Mouse (Mus musculus) left cerebral cortex, postnatal 4 days (tissue): ENCODE results near the gene Phgr1. TPM values are rescaled to one million over a fixed set of nuclear protein-coding genes. Genes with fewer than 3 reads are reported as not detected.

Source experiments
- DNase-seq: peaks from one replicate; pipeline ENCODE4 v3.0.0-alpha.2; 2022
- intact Hi-C: fragments of 180-260 bp; cut with DNase I; formaldehyde crosslinking; loops from one replicate; pipeline ENCODE4 v1.15.1; 2025
- total RNA-seq, 2 experiments: library from RNA; stranded (reverse); gene quantifications; 2 replicates each; pipeline ENCODE4 v1.2.3; 2021

The Phgr1 gene
- total RNA-seq, 2 experiments from 2014 or later = not detected

DNA sequence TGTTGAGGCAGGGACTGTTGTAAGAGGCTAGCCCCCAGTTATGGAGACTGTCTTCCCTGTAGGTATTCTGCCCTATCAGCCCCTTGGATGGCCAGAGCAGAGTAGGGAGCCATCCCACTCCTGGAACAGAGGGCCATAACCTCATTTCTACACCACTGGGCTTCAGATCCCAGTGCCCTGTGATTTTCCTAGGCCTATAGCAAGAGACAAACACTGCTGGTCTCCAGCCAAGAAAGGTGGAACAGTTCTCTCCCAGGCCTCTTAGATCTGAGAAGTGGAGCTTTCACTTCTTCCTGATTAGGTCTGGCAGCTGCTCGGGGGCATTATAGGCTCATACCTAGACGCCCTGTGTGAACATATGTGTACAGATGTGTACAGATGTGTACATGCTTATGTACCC is 3.7 kb downstream of the Phgr1 start:
- no peak for DNase-seq
- intact Hi-C loops = no loop called here

DNA sequence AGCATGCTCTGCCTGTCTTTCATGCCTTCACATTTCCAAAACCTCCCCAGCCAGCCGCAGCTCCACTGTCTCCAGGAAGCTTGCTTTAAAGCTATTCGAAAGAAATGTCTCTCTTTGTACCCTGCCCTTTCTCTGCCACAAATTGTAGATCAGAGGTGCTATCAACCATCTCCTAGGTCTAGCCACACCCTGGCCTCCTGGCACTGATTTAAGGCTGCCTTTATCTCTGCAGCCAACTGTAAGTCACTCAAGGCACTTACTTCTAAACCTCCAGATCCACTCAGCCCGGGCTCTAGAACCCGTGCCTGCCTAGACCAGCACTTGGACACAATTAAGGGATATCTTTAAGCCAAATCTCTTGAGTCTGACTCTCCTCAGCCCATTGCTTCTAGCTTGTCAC is 5.8 kb downstream of the Phgr1 start:
- intact Hi-C loops = no loop called here
- DNase-seq = no peak

DNA sequence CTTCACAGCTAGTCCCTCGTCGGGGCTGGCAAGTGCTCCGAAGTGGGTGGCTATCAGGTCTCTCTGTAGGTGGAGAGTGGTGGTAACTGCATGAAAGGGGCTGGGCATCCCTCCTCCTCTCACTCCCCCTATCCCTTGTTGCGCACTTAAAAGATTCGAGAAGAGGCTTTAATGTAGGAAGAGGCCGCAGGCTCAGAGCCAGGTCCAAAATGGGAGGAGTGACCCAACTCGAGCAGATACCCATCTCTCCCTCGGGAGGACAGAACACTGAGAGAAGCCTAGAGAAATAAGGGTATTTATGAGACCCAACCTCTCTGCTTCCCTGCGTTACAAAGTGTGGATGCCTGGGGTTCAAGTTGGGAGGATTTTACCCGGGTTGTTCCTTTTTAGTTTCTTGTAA is 6.5 kb downstream of the Phgr1 start:
- intact Hi-C loops = no loop called here

DNA sequence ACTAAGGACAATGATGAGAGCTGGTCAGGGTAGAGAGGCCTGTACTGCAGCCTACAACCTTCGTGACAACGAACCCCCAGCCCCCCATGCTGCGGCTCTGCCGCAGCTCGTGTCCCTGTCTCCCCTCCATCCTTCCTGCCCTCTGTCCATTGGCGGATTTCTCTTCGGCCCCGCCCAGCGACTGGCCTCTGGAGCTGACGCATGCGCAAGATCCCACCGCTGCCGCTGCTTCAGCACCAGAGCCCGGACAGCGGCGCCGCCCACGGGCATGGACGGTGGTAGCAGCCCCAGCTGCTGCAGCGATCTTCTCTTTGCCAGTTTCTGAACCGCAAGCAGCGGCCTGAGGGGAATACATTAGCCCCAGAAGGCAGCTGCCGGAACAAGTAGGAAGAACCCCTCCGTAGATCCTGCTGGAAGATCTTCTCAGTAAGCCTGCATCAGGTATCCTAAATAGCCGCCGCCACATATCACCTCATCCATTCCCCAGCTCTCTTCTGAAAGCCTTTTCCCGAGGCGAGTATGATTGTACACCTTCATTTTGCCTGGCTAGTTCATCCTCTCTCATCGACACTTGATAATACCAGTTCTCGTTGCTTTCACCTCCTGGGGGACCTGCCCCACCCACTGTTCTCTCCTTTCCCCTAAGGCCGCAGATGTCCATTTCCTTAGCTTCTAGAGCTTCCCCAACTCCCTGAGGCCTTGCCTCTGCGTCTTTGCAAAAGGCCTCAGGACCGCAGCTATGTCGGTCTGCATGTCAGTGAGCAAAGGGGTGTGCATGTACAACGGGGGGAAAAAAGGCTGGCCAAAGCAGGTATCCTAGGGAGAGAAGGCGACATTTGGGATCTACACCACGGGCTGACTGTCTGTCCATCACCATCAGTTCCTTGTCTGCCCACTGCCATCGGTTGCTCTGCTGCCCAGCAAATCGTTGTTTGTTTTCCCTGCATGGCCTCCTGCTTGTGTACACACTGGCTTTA is 7.2 kb downstream of the Phgr1 start, which contains the start of gene Disp2:
Disp2 (plus strand) TSS at position 216 of the 977 bp plus-strand sequence.
- intact Hi-C loops = no loop called here
- DNase-seq = peak; percentile 96

More for the DNA sequence above, 6.5 kb downstream of the Phgr1 start:
- no peak for DNase-seq

DNA sequence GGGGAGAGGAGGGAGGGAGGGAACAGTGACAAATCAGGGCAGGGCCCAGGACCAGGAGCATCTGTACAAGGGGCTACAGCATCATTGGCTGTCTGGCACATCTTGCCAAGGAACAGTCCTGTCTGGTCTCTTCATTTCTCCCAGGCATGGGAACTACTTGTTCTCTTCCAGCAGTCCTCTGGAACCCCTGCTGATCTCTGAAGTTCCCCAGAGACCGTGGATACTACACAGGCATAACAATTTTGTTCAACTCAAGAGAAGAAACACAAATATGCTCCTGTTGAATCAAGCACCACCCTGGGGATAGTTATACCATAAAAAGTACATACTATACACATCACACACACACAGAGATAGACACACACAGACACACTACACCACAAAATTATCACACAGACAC is 8.5 kb downstream of the Phgr1 start:
- intact Hi-C loops = no loop called here
- no peak for DNase-seq

DNA sequence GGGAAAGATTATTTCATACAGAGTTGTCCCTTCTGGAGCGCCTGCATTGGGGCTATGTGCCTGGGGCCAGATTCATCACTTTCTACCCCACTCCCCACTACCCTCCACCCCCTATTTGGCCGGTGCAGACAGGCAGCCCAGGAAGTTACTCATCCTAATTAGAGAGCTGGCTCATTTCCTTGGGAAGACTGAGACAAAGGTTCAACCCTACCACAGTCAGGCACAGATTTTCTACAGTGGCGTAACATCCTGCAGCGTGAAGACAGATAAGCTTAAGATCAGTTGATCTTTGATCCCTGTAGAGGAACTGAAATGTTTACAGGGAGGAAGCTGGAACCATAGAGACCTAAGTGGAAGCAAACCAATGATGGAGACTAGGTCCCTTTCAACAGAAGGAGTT is 9.7 kb downstream of the Phgr1 start:
- DNase-seq = no peak
- intact Hi-C loops = no loop called here

DNA sequence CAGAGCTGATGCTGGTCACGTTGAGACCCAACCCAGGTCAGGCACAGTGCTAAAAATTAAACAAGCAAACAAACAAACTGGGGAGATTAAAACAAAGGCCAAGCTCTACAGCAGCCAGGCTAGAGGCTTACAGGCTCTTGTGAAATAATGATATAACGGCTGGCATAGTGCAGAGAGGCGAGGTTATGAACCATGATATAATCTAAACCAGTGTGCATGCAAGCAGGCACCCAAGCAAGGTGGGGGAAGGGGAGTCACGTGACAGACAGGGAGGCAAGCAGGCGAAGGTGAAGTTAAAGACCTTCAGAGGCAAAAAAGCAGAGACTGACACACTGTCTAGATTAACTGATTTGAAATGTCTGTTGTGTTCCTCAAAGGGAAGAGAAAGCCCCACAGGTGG is 10.5 kb downstream of the Phgr1 start:
- no peak for DNase-seq
- intact Hi-C loops = no loop called here

DNA sequence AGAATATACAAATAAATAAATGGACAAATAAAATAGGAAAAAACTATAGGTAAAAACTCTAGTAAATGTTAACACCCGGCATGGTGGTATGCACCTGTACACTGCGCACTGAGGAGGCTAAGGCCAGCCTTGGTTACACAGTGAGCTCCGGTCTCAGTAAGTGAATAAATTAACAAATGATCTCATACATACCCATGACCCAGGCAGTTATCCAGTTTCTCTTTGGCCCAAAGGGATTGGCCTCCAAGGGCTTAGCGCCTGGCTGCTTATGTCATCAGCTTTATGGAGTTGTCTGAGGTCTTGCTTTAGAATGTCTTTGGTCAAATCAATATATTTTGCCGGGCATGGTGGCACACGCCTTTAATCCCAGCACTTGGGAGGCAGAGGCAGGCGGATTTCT is 11.1 kb downstream of the Phgr1 start:
- no peak for DNase-seq
- intact Hi-C loops = no loop called here

DNA sequence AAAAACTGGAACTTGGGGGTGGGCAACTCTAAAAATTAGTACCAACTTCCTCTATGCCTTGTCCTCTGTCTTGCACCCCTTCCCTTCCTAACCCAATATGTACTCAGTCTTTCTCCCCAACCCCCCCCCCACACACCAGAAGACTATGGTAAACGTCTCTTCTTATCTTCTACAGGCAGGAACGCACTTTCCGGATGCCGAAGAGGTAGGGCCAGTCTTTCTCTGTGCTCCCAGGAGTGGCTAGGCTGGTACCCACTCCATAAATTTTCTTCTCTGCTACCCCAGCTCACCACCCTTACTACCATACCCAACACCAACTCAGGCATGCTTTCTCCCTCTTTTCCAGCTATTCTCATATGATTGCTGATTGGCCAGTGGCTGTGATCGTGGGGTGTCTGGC is 14.0 kb downstream of the Phgr1 start:
- intact Hi-C loops = no loop called here

DNA sequence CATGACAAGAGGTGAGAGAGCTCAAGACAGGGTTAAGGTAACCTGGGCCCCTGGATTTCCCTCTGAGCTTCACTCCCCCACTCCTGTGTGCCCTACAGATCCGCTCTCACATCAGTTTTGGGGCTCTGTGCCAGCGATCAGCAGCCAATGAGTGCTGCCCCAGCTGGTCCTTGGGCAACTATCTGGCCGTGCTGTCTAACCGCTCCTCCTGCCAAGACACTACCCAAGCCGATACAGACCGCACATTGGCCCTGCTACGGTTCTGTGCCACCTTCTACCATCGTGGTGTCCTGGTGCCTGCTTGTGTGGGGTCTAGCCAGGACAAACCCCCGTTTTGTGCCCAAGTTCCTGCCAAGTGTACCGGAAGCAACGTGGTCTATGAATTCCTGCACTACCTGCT is 16.9 kb downstream of the Phgr1 start:
- peak; percentile 93 for DNase-seq
- intact Hi-C loops = no loop called here

More for the DNA sequence above, 14.0 kb downstream of the Phgr1 start:
- no peak for DNase-seq

DNA sequence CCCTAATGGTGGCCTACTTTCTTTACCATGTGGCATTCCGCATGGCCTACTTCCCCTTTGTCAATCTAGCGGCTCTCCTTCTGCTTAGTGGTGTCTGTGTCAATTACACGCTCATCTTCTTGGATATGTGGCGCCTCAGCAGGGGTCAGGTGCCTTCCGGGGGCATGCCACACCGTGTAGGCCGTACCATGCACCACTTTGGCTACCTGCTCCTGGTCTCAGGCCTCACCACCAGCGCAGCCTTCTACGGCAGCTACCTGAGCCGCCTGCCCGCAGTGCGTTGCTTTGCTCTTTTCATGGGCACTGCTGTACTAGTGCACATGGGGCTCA is 17.6 kb downstream of the Phgr1 start:
- intact Hi-C loops = no loop called here
- DNase-seq = no peak

DNA sequence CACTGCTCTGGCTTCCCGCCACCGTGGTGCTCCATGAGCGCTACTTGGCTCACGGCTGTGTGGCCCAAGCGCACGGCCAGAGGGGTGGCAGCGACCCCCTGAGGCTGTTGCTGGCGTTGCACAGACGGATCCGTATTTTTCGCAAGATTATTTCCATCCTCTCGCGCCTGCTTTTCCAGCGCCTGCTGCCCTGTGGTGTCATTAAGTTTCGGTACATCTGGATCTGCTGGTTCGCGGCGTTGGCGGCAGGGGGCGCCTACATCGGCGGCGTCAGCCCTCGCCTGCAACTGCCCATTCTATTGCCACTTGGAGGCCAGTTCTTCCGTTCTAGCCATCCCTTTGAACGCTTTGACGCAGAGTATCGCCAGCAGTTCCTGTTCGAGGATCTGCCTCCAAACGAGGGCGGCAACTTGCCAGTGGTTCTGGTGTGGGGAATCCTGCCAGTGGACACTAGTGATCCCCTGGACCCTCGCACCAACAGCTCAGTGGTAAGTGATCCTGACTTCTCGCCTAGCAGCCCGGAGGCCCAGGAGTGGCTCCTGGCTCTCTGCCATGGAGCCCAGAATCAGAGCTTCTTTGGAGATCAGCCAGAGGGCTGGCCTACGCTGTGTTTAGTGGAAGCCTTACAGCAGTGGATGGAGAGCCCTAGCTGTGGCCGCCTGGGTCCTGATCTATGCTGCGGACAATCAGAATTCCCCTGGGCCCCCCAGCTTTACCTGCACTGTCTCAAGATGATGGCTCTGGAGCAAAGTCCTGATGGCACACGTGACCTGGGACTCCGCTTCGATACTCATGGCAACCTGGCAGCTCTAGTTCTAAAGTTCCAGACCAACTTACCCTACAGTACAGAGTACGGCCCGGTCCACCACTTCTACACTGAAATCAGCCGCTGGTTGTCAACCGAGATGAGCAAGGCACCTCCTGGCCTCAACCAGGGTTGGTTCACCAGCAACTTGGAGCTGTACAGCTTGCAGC is 18.3 kb downstream of the Phgr1 start:
- intact Hi-C loops = no loop called here
- peak; percentile 92 for DNase-seq

DNA sequence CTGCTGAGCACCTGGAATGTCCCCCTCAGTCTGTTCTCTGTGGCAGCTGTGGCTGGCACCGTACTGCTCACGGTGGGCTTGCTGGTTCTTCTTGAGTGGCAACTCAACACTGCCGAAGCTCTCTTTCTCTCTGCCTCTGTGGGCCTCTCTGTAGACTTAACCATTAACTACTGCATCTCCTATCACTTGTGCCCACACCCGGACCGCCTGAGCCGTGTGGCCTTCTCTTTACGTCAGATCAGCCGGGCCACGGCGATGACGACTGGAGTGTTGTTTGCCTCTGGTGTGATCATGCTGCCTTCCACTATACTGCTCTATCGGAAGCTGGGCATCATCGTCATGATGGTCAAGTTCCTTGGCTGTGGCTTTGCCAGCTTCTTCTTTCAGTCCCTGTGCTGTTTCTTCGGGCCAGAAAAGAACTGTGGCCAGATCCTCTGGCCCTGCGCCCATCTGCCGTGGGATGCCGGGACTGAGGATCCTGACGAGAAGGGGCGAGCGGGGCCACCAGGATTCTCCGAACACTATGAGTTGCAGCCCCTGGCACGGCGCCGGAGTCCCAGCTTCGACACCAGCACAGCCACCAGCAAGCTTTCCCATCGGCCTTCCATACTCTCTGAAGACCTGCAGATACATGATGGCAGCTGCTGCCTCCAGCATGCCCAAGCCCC is 19.2 kb downstream of the Phgr1 start:
- peak; percentile 49 for DNase-seq
- intact Hi-C loops = no loop called here

DNA sequence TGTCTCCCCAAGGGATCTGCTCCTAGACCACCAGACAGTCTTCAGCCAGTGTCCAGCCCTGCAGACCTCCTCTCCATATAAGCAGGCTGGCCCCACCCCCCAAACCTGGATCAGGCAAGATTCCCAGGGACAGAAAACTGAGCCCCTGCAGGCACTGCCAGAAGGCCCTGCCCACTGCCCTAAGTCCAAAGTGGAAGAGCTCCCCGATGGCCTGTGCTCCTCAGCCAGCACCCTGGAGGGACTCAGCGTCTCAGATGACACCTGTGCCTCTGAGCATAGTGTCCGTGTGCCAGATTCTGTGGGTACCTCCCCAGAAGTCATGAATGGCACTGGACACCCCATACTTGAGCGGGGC is 19.7 kb downstream of the Phgr1 start:
- DNase-seq = no peak
- intact Hi-C loops = no loop called here

DNA sequence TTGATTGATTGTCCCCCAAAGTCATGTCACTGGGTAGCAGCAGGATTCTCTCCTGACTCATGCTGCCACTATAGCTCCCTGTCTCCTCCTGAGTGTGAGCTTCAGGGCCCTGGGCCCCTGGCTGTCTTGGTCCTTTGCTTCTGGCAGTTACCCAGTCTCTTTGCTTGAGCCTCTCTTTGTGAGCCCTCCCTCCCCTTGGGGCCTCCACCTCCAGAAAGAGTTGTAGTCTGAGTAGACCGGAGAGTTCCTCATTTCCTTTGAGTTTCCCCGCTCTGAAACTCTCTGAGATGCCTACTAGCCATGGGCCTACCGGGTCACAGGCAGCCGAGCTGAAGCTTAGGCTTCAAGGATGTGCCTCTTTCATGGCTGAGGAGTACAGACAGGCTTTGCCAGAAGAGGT is 21.1 kb downstream of the Phgr1 start:
- intact Hi-C loops = no loop called here
- no peak for DNase-seq

DNA sequence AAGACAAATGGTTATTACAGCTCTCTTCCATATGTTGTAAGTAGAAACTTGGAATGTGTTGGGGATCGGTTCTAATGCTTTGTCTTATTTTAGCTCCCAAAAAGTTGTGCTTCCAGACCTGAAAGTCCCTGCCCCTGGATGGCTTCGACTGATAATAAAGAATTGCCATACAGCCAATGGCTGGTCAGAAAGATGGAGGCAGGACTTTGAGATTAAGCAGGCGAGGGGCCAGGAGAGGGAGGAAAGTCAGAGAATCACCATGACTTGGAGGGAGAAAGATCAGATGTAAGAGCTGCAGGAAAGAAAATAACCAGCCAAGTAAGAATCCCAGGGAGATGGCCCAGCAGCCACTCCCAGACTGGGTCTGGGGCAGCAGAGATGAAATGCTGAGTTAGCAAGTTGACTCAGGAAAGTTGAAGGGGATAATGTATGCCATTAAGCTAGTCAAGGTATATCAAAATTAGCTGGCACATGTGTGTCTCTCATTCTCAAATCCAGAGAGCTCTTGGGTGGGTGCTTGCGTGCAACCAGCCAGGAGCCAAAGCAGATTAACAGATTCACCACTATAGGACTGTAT is 30.1 kb downstream of the Phgr1 start:
- intact Hi-C loops = no loop called here

DNA sequence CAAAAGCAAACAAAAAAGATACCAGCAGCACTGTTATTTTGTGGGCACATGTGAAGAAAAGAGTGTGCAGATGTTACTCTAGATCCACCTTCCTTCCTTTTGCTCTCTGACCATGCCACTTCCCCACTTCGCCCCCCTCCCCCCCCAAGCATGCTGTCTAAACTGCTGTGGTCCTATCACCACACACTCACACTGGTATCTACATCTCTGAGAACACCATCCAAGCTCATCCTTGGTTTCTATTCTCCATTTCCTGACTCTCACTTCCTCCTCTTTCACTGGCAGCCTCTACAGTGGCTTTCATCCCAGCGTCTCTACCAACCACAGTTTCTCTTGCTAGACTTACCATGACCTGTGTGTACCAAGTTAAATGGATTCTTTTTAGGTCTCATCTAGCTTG is 31.9 kb downstream of the Phgr1 start:
- DNase-seq = no peak
- intact Hi-C loops = no loop called here

More for the DNA sequence above, 30.1 kb downstream of the Phgr1 start:
- no peak for DNase-seq

DNA sequence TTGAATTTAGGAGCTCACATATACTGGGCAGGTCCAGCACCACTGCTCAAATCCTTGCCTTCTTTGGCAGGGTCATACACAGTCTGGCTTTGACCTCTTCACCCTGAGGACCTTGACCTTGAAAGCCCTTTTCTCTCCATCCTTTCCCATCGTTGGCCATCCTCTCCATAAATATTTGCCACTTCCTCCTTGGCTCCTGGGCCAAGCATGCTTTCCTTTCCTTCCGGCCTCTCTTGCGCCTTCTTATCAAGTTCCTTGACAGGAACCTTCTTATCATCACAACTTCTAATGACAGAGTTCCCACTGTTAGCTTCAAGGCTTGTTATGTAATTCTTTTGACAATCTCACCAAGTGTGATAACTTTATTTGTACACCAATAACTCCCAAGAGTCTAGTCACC is 32.6 kb downstream of the Phgr1 start:
- DNase-seq = no peak
- intact Hi-C loops = no loop called here

DNA sequence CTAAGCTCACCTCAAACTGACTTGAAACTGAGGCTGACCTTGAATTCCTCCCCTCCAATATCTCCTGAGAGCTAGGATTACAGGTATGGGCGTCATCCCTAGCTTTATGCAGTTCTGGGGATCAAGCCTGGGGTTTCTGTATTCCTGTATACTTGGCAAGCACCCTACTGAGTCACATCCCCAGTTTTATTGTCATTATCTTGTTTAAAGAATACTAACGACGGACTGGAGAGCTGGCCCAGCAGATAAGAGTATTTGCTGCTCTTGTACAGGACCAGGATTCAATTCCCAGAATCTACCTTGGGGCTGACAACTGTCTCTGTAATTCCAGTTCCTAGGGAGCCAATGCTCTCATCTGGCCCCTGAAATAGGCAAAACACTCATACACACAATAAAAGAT is 33.2 kb downstream of the Phgr1 start:
- intact Hi-C loops = no loop called here
- DNase-seq = no peak

DNA sequence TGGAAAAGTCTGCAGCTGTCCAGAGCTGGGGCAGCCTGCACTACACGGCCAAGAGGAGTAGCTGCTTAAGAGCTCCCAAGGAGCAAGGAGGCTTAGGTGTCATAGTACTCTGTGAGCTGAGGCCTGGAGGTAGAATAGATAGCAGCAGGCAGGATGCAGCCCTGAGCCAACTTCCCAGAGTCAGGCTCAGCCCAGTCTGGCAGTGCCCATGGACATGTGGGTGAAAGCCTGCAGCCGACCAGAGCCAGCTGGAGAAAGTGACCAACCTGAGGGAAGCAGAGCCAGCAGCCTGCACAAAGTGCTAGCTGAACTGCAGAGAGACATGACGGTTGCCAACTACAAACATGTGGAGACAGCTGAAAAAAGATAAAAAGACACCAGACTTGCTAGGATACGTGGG is 34.3 kb downstream of the Phgr1 start:
- intact Hi-C loops = no loop called here
- peak; percentile 50 for DNase-seq

DNA sequence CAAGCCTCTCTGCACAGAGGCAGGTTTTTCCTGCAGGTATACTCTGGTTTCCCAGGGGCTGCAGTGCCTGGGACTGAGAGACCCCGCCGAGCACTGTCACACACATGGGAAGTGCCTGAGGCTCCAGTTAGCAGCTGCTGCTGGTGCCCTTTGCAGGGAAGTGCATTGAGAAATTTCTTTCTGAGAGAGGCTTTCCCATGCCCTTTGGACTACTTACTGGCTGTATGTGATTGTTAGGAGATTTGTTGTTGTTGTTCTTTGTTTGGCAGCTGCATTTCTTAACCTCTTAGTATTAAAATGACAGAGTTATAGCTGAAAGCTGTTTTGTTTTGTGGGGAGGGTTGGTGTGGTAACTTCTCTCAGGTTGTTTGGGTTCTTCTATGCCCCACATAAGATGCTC is 38.3 kb downstream of the Phgr1 start:
- no peak for DNase-seq
- intact Hi-C loops = no loop called here
